ENCODE assay signal across 27 mouse cellular contexts in the genomic region with DNA sequence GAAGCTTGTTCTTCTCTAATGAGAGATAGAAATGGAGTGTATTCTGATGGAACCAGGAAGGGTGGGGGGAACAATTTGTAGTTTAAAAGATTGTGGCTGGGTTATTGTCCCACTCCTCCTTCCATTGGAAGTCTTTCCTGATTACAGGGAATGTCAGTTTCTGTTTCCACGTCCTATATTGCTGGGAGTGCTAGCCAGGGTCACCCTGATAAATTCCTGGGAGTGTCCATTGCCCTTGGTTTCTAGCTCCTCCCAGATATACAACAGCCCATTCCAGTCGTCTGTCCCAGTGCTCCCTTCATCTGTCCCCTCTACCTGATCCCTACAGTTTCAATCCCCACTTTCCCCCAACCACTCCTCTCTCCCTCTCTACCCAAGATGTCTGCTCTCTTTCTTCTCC.
"Had no signal": no experiment of that assay in that cellular context is flagged by ENCODE, and none has a peak within 500 bp of the region (broad histone marks: within the 10 kb centered on the region; RNA-seq: fewer than 3 reads in every experiment).

No protein-coding gene starts in this region.

- H3K9me3 ChIP-seq: embryonic facial prominence, embryonic 12.5 days; embryonic facial prominence, embryonic 15.5 days; forebrain, embryonic 12.5 days; forebrain, embryonic 13.5 days; forebrain, embryonic 15.5 days had no signal

- ATAC-seq: forebrain, embryonic 13.5 days; forebrain, embryonic 14.5 days; forebrain, embryonic 15.5 days; forebrain, embryonic 16.5 days; forebrain, postnatal 0 days had no signal

- H3K27ac ChIP-seq: embryonic facial prominence, embryonic 10.5 days; embryonic facial prominence, embryonic 12.5 days; embryonic facial prominence, embryonic 13.5 days; embryonic facial prominence, embryonic 15.5 days; forebrain, embryonic 10.5 days; forebrain, embryonic 12.5 days; forebrain, embryonic 13.5 days; forebrain, embryonic 15.5 days; gastrocnemius, adult 2 months had no signal

- H3K36me3 ChIP-seq: embryonic facial prominence, embryonic 10.5 days; embryonic facial prominence, embryonic 12.5 days; embryonic facial prominence, embryonic 13.5 days; embryonic facial prominence, embryonic 15.5 days; forebrain, embryonic 10.5 days; forebrain, embryonic 12.5 days; forebrain, embryonic 15.5 days had no signal

- H3K4me3 ChIP-seq: embryonic facial prominence, embryonic 10.5 days; embryonic facial prominence, embryonic 12.5 days; embryonic facial prominence, embryonic 13.5 days; embryonic facial prominence, embryonic 15.5 days; erythroblast, embryonic 14.5 days; forebrain, embryonic 10.5 days; forebrain, embryonic 12.5 days; forebrain, embryonic 13.5 days; forebrain, embryonic 15.5 days; gastrocnemius, adult 2 months had no signal

- H3K4me2 ChIP-seq: embryonic facial prominence, embryonic 12.5 days; embryonic facial prominence, embryonic 13.5 days; embryonic facial prominence, embryonic 15.5 days; forebrain, embryonic 12.5 days; forebrain, embryonic 13.5 days; forebrain, embryonic 15.5 days had no signal

- H3K27me3 ChIP-seq: embryonic facial prominence, embryonic 12.5 days; embryonic facial prominence, embryonic 13.5 days; embryonic facial prominence, embryonic 15.5 days; forebrain, embryonic 12.5 days; forebrain, embryonic 13.5 days; forebrain, embryonic 15.5 days had no signal

- H3K9ac ChIP-seq: embryonic facial prominence, embryonic 12.5 days; embryonic facial prominence, embryonic 13.5 days; embryonic facial prominence, embryonic 15.5 days; forebrain, embryonic 12.5 days; forebrain, embryonic 13.5 days; forebrain, embryonic 15.5 days; forebrain, postnatal 0 days had no signal

- DNase-seq: cerebellum, adult 2 months; cerebellum, adult 8-10 months; cerebellum, adult 9-10 months; cerebellum, adult 9-11 months; cerebellum, postnatal 10 days; cerebellum, postnatal 14 days; cerebellum, postnatal 25 days; cerebellum, postnatal 36 days; embryo, embryonic 11 days; forebrain, postnatal 0 days; gastrocnemius, adult 2 months; gastrocnemius, postnatal 10 days; gastrocnemius, postnatal 14 days; gastrocnemius, postnatal 25 days; gastrocnemius, postnatal 36 days; heart, adult 18-20 months had no signal

- H3K4me1 ChIP-seq: embryonic facial prominence, embryonic 10.5 days; embryonic facial prominence, embryonic 12.5 days; embryonic facial prominence, embryonic 13.5 days; embryonic facial prominence, embryonic 15.5 days; forebrain, embryonic 10.5 days; forebrain, embryonic 12.5 days had no signal
